Mouse (Mus musculus) neural tube, embryonic 13.5 days (tissue): ENCODE data around the gene Cacna2d2. TPM values are rescaled to one million over a fixed set of nuclear protein-coding genes. Genes with fewer than 3 reads are reported as not detected.
A peak's percentile ranks its signal among the peaks of the same experiment; 100 is the strongest.

Source experiments
- ATAC-seq: fragments of 200-750 bp; cut with Nextera tagmentation; 2 replicates; pipeline ENCODE4 v1.8.0; 2017; ENCODE audit warnings: low read depth, mild to moderate bottlenecking, moderate TSS enrichment, moderate library complexity
- H3K27ac ChIP-seq: fragments of 300-500 bp; sonication (generic); replicated peaks from 2 replicates; pipeline ENCODE4 v1.5.1; 2015; ENCODE audit warnings: moderate library complexity, mild to moderate bottlenecking, inconsistent platforms
- H3K27me3 ChIP-seq: fragments of 300-500 bp; sonication (generic); 2 replicates; pipeline ENCODE4 v1.6.1; 2015; ENCODE audit warnings: mild to moderate bottlenecking, inconsistent platforms
- H3K36me3 ChIP-seq: fragments of 300-500 bp; sonication (generic); 2 replicates; pipeline ENCODE4 v1.6.1; 2015; ENCODE audit warnings: mild to moderate bottlenecking, inconsistent platforms
- H3K4me1 ChIP-seq: fragments of 300-500 bp; sonication (generic); replicated peaks from 2 replicates; pipeline ENCODE4 v1.6.1; 2015; ENCODE audit warnings: inconsistent platforms
- H3K4me2 ChIP-seq: fragments of 300-500 bp; sonication (generic); 2 replicates; pipeline ENCODE4 v1.6.1; 2015; ENCODE audit warnings: inconsistent platforms, mild to moderate bottlenecking, moderate library complexity
- H3K4me3 ChIP-seq: fragments of 300-500 bp; sonication (generic); 2 replicates; pipeline ENCODE4 v1.5.1; 2015; ENCODE audit warnings: mild to moderate bottlenecking, inconsistent platforms
- H3K9ac ChIP-seq: fragments of 300-500 bp; sonication (generic); 2 replicates; pipeline ENCODE4 v1.6.1; 2015; ENCODE audit warnings: moderate library complexity, mild to moderate bottlenecking, inconsistent platforms
- H3K9me3 ChIP-seq: fragments of 300-500 bp; sonication (generic); 2 replicates; pipeline ENCODE4 v1.6.1; 2016; ENCODE audit warnings: inconsistent platforms
- WGBS: fragments of 180-500 bp; shearing (Covaris S2); methylation state at CpG from one replicate; pipeline ENCODE4 v1.1.7; 2015; 5-methylcytosine and 5-hydroxymethylcytosine counted together
- polyA plus RNA-seq: library from polyadenylated mRNA; unstranded; fragments of >200 nt; fragmentation: Nextera tagmentation; extraction: Ambion mirVana; gene quantifications from 2 replicates; pipeline ENCODE4 v1.2.1, GENCODE M21; 2015

Gene Cacna2d2
- polyA plus RNA-seq, 1 experiment from 2014 or later, result 8.6 TPM

DNA sequence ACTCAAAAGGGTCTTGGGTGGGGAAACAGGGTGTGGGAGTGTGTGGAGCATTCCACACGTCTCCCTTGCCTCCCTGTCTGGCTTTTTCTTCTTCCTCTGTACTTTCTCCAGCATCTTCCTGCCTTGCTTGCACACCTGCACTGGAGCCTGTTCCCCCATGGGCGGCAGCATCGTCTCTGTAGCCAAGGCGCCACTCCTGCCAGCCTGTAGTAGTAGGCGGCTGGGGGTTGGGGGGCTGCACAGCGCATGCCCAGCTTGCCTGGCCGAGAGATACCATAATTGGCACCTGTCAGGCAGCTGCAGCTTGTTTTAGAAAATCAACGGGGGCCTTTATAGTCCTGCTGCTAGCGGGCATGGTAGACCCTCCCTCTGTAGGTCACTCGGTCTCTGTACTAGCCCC lies 108.9 kb downstream of the Cacna2d2 start:
- no peak; the same call in 1 of the 2 replicates for ATAC-seq

DNA sequence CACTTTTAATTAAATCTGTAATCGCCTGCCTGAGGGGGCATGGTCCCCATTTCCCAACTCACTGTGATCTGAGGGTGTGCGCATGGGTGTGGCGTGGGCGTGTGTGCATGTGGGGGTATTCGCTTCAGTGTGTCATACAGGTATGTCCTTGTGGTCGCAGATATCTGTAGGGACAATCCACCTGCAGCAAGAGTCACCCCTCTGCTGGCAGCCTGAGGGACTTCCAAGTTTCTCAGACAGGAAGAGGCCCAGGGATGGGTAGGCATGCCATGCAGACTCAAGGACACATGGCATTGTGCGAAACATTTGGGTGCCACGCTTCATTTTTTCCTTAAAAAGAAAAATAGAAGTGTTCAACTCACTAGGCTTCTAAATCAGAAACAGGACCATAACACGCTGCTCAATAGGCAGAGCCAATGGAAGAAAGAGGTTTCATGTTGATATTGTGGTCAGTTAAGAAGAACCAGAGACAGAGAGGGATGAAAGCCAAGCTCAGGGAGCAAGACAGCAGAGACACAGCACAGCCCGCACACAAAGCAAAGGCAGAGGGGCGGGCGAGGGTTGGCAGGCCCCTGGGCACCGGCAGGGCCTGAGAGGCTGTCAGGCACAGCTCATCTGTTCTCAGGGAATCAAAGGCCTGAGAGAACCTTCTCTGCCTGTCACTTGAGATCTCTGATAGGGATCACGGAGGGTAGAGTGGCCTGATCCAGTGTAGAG lies 111.1 kb downstream of the Cacna2d2 start:
- 71% methylated on average over 14 of the region's 14 CpGs for WGBS
- no peaks in the 10 kb centered on the region for H3K9me3 ChIP-seq
- peaks cover 90% of the 10 kb centered on the region for H3K4me1 ChIP-seq
- H3K9ac ChIP-seq, result no peak overlapping the region
- no peak overlapping the region for H3K4me3 ChIP-seq
- ATAC-seq, result no peak
- H3K36me3 ChIP-seq, result peaks cover 3% of the 10 kb centered on the region; the same call in 1 of the 2 replicates
- no peaks in the 10 kb centered on the region for H3K27me3 ChIP-seq
- peak overlapping the region; percentile 86 for H3K27ac ChIP-seq
- no peak overlapping the region for H3K4me2 ChIP-seq

More for the DNA sequence above, 108.9 kb downstream of the Cacna2d2 start:
- no peak overlapping the region for H3K4me2 ChIP-seq
- H3K27ac ChIP-seq, result peak overlapping the region; percentile 86
- H3K4me1 ChIP-seq, result peaks cover 100% of the 10 kb centered on the region
- no peaks in the 10 kb centered on the region for H3K27me3 ChIP-seq
- peaks cover 3% of the 10 kb centered on the region; the same call in 1 of the 2 replicates for H3K36me3 ChIP-seq
- 0 out of 2 replicates have a peak overlapping the region, but pooled peaks have one; percentile 1 for H3K9ac ChIP-seq
- WGBS, result 35% methylated on average over 10 of the region's 10 CpGs
- no peak overlapping the region for H3K4me3 ChIP-seq
- no peaks in the 10 kb centered on the region for H3K9me3 ChIP-seq

DNA sequence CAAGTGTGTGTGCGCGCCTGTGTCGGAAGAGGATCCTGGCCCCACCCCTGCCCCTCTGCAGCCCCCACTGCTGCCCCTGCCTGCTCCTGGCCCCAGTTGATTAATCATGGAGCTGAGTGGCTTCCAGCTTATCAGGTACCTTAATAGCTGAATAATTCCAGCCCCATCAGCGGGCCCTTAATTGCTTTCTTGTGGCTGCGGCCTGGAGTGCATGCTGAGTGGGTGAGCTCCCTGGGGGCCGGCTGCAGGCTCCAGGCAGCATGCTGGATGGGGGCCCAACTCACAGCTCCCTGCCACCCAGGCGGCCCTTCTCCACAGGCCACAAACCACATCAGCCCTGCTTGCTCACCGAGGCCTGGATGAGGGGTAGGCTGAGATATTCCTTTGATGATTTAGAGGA lies 112.0 kb downstream of the Cacna2d2 start:
- ATAC-seq, result no peak
- WGBS, result 30% methylated on average over 8 of the region's 8 CpGs
- Histone ChIP-seq H3K27ac (peak overlapping the region; percentile 86), H3K4me1 (peaks cover 81% of the 10 kb centered on the region), H3K9me3 (no peaks in the 10 kb centered on the region), H3K9ac (peak overlapping the region; percentile 38; the same call in 1 of the 2 replicates), H3K4me3 (no peak overlapping the region), H3K4me2 (no peak overlapping the region), H3K27me3 (no peaks in the 10 kb centered on the region), H3K36me3 (peaks cover 3% of the 10 kb centered on the region; the same call in 1 of the 2 replicates)

DNA sequence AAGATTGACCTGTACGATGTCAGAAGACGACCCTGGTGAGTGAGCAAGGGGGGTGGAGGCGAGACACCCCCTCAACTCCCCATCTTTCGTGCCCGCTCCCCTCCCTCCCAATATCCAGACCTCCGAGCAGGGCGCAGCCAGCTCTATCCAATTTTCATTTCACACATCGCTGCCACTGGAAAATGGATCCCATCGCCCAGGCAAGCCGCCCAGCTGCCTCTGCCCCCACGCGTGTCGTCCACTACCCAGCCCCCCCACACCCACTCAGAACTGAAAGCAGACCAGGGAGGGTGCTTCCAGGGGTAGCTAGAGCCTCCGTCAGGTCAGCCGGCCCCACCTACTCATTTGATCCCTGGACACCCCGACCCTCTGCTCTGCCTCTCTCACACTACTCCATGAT lies 112.9 kb downstream of the Cacna2d2 start:
- H3K36me3 ChIP-seq, result peaks cover 11% of the 10 kb centered on the region; the same call in 1 of the 2 replicates
- H3K9ac ChIP-seq, result no peak overlapping the region
- H3K27ac ChIP-seq, result peak overlapping the region; percentile 86
- WGBS, result 51% methylated on average over 16 of the region's 16 CpGs
- H3K4me2 ChIP-seq, result no peak overlapping the region
- no peak overlapping the region for H3K4me3 ChIP-seq
- H3K27me3 ChIP-seq, result no peaks in the 10 kb centered on the region
- H3K4me1 ChIP-seq, result peaks cover 72% of the 10 kb centered on the region
- H3K9me3 ChIP-seq, result no peaks in the 10 kb centered on the region
- ATAC-seq, result no peak

DNA sequence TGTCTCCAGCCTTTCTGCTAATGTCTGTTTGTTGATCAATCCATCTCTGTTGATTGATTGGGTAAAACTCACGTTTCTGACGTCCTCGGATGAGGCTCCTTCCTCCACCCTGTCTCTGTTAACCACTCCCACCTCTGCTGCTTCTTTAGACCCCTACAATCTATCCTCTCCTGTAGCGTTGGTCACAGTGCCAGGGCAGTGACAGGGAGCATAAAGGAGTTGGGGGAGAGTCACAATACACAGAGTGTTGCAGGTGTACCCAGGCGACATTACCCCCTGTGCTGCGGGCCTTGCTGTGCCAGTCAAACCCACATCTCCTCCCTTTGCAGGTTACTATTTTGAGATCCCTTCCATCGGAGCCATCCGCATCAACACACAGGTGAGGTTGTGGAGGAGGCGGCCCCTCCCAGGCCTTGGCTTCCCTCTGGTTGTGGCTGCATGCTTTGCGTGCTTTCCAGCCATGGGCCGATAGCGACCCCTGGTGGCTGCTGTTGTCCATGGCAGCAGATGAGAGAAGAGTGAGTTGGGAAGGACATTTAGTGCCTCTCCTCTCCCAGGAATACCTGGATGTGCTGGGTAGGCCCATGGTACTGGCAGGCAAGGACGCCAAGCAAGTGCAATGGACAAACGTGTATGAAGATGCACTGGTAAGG lies 115.0 kb downstream of the Cacna2d2 start:
- Histone ChIP-seq H3K27me3 (peaks cover 3% of the 10 kb centered on the region; the same call in 1 of the 2 replicates), H3K4me3 (no peak overlapping the region), H3K4me1 (peaks cover 51% of the 10 kb centered on the region), H3K36me3 (peaks cover 26% of the 10 kb centered on the region; the same call in 1 of the 2 replicates), H3K27ac (peak overlapping the region; percentile 86; the same call in 1 of the 2 replicates), H3K4me2 (no peak overlapping the region), H3K9me3 (no peaks in the 10 kb centered on the region), H3K9ac (no peak overlapping the region; the same call in 1 of the 2 replicates)
- peak; percentile 24; the same call in 1 of the 2 replicates for ATAC-seq
- WGBS, result 23% methylated on average over 14 of the region's 14 CpGs

DNA sequence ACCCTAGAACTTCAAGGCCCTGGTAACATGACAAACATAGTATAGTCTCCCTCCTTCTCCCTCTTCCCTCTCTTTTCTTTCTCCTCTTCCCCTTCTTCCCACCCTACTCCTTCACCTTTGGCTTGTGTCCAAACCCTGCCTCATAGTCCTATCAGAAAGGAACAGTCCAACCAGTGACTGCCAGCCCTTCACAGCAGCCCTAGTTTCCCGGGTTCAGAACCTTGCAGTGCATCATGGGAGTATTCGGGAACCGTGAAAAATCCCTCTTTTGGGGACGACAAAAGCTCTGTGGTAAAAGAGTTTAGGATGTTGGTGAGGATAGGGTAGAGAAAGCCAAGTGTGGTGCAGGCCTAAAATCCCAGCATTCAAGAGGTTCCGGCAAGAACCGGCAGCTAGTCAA lies 120.9 kb downstream of the Cacna2d2 start:
- H3K4me2 ChIP-seq, result no peak overlapping the region
- no peak overlapping the region; the same call in 1 of the 2 replicates for H3K27ac ChIP-seq
- H3K4me3 ChIP-seq, result no peak overlapping the region
- peaks cover 28% of the 10 kb centered on the region for H3K4me1 ChIP-seq
- no peak for ATAC-seq
- no peaks in the 10 kb centered on the region for H3K9me3 ChIP-seq
- 38% methylated on average over 6 of the region's 6 CpGs for WGBS
- H3K27me3 ChIP-seq, result peaks cover 21% of the 10 kb centered on the region
- no peak overlapping the region for H3K9ac ChIP-seq
- H3K36me3 ChIP-seq, result peaks cover 42% of the 10 kb centered on the region

DNA sequence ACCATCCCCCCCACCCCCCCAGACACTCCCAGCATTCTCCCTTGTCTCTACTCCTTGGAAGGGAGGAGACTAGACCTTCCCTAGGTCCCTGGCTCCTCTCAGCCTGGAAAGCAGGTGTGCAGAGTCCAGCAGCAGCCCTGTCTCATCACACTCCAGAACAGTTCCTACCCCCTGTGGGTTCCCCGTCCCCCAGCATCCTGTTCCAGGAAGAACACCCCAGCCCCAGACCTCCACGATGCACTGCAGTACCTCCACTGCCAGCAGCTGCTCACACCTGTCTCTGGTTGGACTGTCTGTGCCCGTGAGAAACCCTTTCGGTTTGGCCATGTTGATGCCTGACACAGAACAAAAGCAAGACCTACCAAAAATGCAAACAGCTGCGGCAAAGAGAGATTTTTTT lies 121.8 kb downstream of the Cacna2d2 start:
- peaks cover 30% of the 10 kb centered on the region for H3K4me1 ChIP-seq
- H3K27me3 ChIP-seq, result peaks cover 30% of the 10 kb centered on the region
- H3K4me3 ChIP-seq, result no peak overlapping the region
- ATAC-seq, result no peak
- no peak overlapping the region for H3K4me2 ChIP-seq
- WGBS, result 64% methylated on average over 5 of the region's 5 CpGs
- H3K9ac ChIP-seq, result peak overlapping the region; percentile 34; the same call in 1 of the 2 replicates
- H3K36me3 ChIP-seq, result peaks cover 47% of the 10 kb centered on the region
- peak overlapping the region; percentile 64 for H3K27ac ChIP-seq
- no peaks in the 10 kb centered on the region for H3K9me3 ChIP-seq

DNA sequence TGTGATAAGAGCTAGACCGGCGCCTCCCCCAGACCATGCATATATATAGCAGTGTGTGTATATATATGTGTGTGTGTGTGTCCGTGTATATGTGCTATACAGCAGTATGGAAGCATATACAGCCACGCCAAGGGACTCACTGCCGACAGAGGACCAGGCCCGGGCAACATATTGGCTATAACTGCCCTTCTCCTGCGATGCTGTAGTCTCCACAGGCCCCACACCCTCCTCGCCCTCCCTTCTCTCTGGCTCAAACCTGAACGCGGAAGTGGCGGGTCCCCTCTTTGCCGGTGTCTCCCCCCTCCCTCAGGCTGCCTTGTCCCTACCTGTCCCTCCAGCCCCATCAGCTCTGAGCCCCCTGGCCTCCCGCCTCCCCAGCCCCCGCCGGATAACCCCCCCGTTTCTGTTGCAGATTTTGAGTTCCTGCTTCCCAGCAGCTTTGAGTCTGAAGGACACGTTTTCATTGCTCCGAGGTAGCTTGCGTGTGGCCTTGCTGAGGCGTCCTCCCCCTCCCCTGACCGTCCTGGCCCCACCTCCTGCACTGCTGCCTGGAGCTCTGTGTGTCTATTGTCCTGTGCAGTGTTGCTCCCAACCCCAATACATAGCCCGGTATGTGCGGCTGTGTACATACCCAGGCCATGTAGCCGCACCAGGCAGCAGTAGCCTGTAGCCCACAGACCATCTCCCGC lies 122.4 kb downstream of the Cacna2d2 start:
- Histone ChIP-seq H3K36me3 (peaks cover 45% of the 10 kb centered on the region), H3K4me2 (peak overlapping the region; percentile 29), H3K4me1 (peaks cover 37% of the 10 kb centered on the region), H3K27ac (peak overlapping the region; percentile 52; the same call in 1 of the 2 replicates), H3K4me3 (no peak overlapping the region), H3K9me3 (no peaks in the 10 kb centered on the region), H3K9ac (peak overlapping the region; percentile 55), H3K27me3 (peaks cover 37% of the 10 kb centered on the region)
- 28% methylated on average over 25 of the region's 25 CpGs for WGBS
- 0 out of 2 replicates have a peak, but pooled peaks have one; percentile 27 for ATAC-seq

DNA sequence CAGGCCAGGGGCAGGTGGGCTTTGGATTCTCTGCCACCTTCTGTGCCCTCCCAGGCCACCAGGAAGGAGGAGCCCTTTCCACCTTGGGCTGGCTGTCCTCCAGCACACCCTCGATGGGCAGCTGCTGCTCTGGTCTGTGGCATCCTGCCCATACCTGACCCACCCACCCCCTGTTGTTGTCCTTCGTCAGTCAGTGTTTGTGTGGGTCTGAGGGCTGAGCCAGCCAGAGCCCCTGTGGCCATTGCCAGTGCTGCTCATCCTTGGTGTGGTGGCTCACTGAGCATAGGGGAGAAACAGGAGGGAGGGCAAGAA lies 122.9 kb downstream of the Cacna2d2 start:
- peaks cover 44% of the 10 kb centered on the region for H3K36me3 ChIP-seq
- 22% methylated on average over 2 of the region's 2 CpGs for WGBS
- peak overlapping the region; percentile 52; the same call in 1 of the 2 replicates for H3K27ac ChIP-seq
- peak overlapping the region; percentile 29; the same call in 1 of the 2 replicates for H3K4me2 ChIP-seq
- peaks cover 41% of the 10 kb centered on the region for H3K27me3 ChIP-seq
- ATAC-seq, result no peak; the same call in 1 of the 2 replicates
- H3K9ac ChIP-seq, result peak overlapping the region; percentile 55
- no peak overlapping the region for H3K4me3 ChIP-seq
- H3K9me3 ChIP-seq, result no peaks in the 10 kb centered on the region
- H3K4me1 ChIP-seq, result peaks cover 42% of the 10 kb centered on the region

DNA sequence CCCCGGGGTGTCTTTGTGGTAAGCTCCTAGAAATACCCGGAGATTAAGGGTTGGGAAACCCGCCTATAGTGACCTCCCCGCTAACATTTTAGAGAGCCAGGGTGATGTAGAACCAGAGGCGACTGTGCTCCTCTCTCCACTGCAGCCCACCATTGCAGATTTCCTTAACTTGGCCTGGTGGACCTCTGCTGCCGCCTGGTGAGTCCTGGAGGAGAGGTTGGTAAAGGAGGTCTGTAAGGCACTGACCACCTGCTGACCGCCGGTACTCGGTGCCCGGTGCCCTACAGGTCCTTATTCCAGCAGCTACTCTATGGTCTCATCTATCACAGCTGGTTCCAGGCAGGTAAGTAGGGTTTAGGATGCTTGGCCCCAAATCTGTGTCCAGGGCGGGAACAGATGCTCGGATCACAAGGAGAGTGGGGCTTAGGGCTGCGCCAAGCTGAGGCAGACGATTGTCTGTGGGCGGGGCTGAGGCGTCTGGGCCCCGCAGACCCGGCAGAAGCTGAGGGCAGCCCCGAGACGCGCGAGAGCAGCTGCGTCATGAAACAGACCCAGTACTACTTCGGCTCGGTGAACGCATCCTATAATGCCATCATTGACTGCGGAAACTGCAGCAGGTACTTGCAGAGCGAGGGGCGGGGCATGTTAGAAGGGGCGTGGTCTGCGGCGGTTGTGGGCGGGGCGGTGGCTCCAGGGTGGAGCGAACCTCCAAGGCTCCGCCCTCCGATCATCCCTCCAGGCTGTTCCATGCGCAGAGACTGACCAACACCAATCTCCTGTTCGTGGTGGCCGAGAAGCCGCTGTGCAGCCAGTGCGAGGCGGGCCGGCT lies 127.0 kb downstream of the Cacna2d2 start:
- Histone ChIP-seq H3K9me3 (no peaks in the 10 kb centered on the region), H3K9ac (peak overlapping the region; percentile 10; the same call in 1 of the 2 replicates), H3K4me3 (peak overlapping the region; percentile 26), H3K27ac (no peak overlapping the region), H3K4me2 (peak overlapping the region; percentile 51), H3K27me3 (peaks cover 45% of the 10 kb centered on the region), H3K4me1 (peaks cover 31% of the 10 kb centered on the region), H3K36me3 (peaks cover 33% of the 10 kb centered on the region)
- WGBS, result 6% methylated on average over 40 of the region's 44 CpGs
- peak; percentile 28; the same call in 1 of the 2 replicates for ATAC-seq

DNA sequence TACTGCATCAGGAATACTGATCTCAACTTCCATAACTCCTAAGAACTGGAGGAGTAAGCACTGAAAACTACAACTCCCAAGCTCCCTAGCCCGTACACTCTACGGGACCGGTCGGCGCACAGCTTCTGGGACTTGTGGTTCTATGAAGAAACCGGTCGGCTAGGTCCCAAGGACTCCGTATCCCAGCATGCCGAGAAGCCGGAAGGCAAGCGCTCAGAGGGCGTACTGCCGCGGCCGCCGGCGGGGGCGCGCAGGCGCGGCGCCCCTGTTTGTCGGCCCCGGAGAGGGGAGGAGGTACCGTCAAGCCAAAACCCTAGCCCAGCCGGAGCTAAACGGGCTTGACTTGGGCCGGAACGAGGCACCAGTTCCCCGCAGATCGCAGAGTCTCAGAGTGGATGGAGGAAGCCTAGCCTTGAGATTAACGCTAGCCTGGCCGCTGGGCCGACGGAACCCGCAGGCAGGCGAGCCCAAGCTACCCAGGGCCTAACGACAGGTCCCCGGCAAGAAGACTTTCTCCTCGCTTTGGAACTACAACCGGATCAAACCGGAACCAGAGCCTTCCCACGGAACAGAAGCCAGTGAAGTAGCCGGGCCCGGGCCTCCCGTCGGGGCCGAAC lies 134.5 kb downstream of the Cacna2d2 start, which contains the start of gene Tmem115:
Gene Tmem115 (plus strand): TSS at position 155 of the 617 bp plus-strand sequence.
- Histone ChIP-seq H3K27ac (peak within 1 kb of the TSS; percentile 77), H3K4me2 (peak within 1 kb of the TSS; percentile 100), H3K9ac (peak within 1 kb of the TSS; percentile 91), H3K4me1 (peaks cover 35% of the 10 kb centered on the region), H3K27me3 (no peaks in the 10 kb centered on the region; the same call in 1 of the 2 replicates), H3K36me3 (peaks cover 22% of the 10 kb centered on the region), H3K4me3 (peak within 1 kb of the TSS; percentile 86), H3K9me3 (no peaks in the 10 kb centered on the region)
- under 1% methylated on average over 47 of the region's 48 CpGs for WGBS
- ATAC-seq, result peak; percentile 98
